Mouse (Mus musculus): ENCODE data around the gene Bckdhb. TPM values are rescaled to one million over a fixed set of nuclear protein-coding genes. Genes with fewer than 3 reads are reported as not detected.

Gene Bckdhb
- polyA plus RNA-seq, 1 experiment from 2014 or later = 34.2 TPM

DNA sequence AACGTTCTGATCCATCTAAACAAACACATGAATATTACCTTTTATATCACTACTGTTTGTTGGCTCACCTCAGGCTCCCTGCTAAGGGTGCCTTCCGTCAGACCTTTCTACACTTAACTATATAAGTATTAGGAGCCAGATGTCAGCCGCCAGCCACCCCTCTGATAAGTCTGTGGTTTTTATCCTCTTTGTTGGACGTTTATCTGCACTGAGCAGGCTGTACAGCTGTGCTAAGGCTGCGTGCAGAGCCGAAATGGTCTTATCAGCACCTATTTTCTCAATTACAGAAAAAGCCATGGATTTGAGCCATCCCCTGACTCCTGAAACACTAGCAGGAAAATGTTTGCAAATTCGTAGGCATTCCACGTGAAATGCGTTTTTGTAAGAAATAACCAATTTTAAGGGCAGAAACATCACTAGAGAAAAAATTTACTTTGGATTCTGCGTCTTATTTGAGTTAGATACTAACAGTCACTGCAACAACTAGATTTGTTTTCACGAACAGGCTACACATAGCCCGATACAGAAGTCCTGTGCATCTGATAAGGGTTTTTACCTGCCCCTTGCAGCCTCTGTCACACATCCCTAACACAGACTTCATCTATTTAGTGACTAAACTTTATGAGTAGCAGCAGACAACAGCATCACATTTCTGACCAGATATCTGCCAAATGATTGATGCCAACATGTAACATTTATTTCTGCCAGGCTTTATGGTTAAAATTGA is 188.1 kb downstream of the Bckdhb start:
- Histone ChIP-seq H3K27me3 (no peaks in the 10 kb centered on the region), H3K4me1 (peaks cover 17% of the 10 kb centered on the region), H3K27ac (replicated peaks) (no peak overlapping the region), H3K36me3 (no peaks in the 10 kb centered on the region), H3K9me3 (no peaks in the 10 kb centered on the region), H3K4me2 (replicated peaks) (no peak overlapping the region), H3K4me3 (no peak overlapping the region), H3K9ac (replicated peaks) (no peak overlapping the region)
- 78% methylated on average over 12 of the region's 12 CpGs for WGBS
- no peak for ATAC-seq (replicated peaks)

DNA sequence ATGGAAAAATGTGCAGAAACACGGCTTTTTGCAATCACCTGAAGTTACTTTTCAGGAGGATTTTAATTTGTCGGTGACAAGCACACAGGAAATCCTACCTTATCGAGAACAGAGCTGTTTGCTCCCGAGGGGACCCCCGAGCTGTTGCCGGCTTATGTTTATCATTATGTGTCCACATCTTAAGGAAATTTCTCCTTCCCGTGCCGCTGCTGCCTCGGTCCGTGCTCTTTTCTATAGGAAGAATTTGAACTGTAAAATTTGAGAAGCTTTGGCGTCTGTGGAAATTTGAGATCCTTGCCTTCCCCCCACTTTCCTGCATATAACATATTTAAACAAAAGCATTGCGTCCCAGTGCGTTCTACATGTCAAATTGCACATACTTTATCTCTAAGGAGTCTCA is 189.3 kb downstream of the Bckdhb start:
- no peak for ATAC-seq (replicated peaks)
- Histone ChIP-seq H3K4me1 (peaks cover 16% of the 10 kb centered on the region), H3K9ac (replicated peaks) (no peak overlapping the region), H3K27ac (replicated peaks) (no peak overlapping the region), H3K4me3 (no peak overlapping the region), H3K36me3 (no peaks in the 10 kb centered on the region), H3K4me2 (replicated peaks) (no peak overlapping the region), H3K9me3 (no peaks in the 10 kb centered on the region), H3K27me3 (no peaks in the 10 kb centered on the region)
- 85% methylated on average over 13 of the region's 13 CpGs for WGBS

DNA sequence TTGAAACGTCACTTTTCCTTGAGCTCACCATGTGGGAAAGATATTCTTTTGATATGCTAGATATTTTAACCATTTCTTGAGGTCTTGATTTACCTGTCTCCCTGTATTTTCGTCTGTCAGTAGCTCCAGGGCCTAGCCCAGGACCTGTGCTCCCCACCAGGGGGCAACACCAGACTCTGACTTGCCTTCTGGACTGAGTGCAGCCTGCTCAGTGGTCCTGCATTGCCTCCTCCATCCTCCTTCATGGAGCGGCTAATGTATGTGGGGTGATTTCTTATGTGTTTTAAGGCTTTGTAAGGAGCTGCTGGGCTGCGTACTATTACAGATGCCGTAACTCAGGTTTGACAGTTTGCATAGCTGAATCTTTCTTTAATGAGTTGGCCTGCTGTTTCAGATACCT is 192.4 kb downstream of the Bckdhb start:
- WGBS = 78% methylated on average over 5 of the region's 5 CpGs
- no peak overlapping the region for H3K27ac ChIP-seq (replicated peaks)
- no peaks in the 10 kb centered on the region for H3K9me3 ChIP-seq
- H3K36me3 ChIP-seq = no peaks in the 10 kb centered on the region
- ATAC-seq (replicated peaks) = no peak
- H3K4me1 ChIP-seq = no peaks in the 10 kb centered on the region
- no peak overlapping the region for H3K4me3 ChIP-seq
- H3K27me3 ChIP-seq = no peaks in the 10 kb centered on the region
- H3K9ac ChIP-seq (replicated peaks) = no peak overlapping the region
- H3K4me2 ChIP-seq (replicated peaks) = no peak overlapping the region

- Histone ChIP-seq H3K4me1 (no peaks in the 10 kb centered on the region), H3K36me3 (no peaks in the 10 kb centered on the region), H3K27ac (replicated peaks) (no peak overlapping the region), H3K4me2 (replicated peaks) (no peak overlapping the region), H3K9ac (replicated peaks) (no peak overlapping the region), H3K4me3 (no peak overlapping the region), H3K27me3 (no peaks in the 10 kb centered on the region), H3K9me3 (no peaks in the 10 kb centered on the region)
- WGBS = 96% methylated on average over 5 of the region's 5 CpGs
- no peak for ATAC-seq (replicated peaks)
Observed at GRCm38 (mm10) chr9:84124996-84125395, 200.1 kb downstream of the Bckdhb start.

- H3K27me3 ChIP-seq = no peaks in the 10 kb centered on the region
- no peaks in the 10 kb centered on the region for H3K9me3 ChIP-seq
- 86% methylated on average over 6 of the region's 6 CpGs for WGBS
- ATAC-seq (replicated peaks) = no peak
- no peak overlapping the region for H3K4me2 ChIP-seq (replicated peaks)
- H3K4me3 ChIP-seq = no peak overlapping the region
- no peak overlapping the region for H3K9ac ChIP-seq (replicated peaks)
- no peaks in the 10 kb centered on the region for H3K36me3 ChIP-seq
- no peak overlapping the region for H3K27ac ChIP-seq (replicated peaks)
- H3K4me1 ChIP-seq = no peaks in the 10 kb centered on the region
Observed at GRCm38 (mm10) chr9:84130338-84130737, 205.4 kb downstream of the Bckdhb start.

GRCm38 (mm10) chr9:84135062-84135461 is 210.1 kb downstream of the Bckdhb start:
- no peaks in the 10 kb centered on the region for H3K36me3 ChIP-seq
- no peaks in the 10 kb centered on the region for H3K4me1 ChIP-seq
- no peak overlapping the region for H3K4me3 ChIP-seq
- WGBS = 91% methylated on average over 12 of the region's 12 CpGs
- no peaks in the 10 kb centered on the region for H3K9me3 ChIP-seq
- H3K9ac ChIP-seq (replicated peaks) = no peak overlapping the region
- H3K27me3 ChIP-seq = no peaks in the 10 kb centered on the region
- no peak for ATAC-seq (replicated peaks)
- H3K4me2 ChIP-seq (replicated peaks) = no peak overlapping the region
- H3K27ac ChIP-seq (replicated peaks) = no peak overlapping the region

DNA sequence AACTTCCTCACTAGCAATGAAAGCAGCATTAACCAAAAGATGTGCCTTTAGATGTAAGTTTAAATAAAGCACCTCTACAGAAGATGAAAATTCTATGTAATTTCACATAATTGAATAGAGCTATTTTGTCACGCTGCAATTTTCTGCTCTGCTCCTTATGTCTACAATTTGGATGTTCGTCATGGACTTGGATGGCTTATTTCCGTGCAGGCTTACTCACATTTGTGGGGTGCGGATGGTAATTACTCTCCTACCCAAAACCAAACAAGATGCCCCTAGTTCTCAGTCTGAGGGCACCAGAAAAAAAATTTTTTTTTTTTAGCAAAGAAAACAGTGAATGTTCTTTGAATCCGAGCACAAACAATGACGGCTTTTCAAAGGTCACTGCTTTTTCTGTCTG is 212.2 kb downstream of the Bckdhb start:
- Histone ChIP-seq H3K9me3 (no peaks in the 10 kb centered on the region), H3K9ac (replicated peaks) (no peak overlapping the region), H3K4me1 (no peaks in the 10 kb centered on the region), H3K4me2 (replicated peaks) (no peak overlapping the region), H3K27ac (replicated peaks) (no peak overlapping the region), H3K4me3 (no peak overlapping the region), H3K27me3 (no peaks in the 10 kb centered on the region), H3K36me3 (no peaks in the 10 kb centered on the region)
- WGBS = 91% methylated on average over 6 of the region's 6 CpGs
- ATAC-seq (replicated peaks) = no peak

DNA sequence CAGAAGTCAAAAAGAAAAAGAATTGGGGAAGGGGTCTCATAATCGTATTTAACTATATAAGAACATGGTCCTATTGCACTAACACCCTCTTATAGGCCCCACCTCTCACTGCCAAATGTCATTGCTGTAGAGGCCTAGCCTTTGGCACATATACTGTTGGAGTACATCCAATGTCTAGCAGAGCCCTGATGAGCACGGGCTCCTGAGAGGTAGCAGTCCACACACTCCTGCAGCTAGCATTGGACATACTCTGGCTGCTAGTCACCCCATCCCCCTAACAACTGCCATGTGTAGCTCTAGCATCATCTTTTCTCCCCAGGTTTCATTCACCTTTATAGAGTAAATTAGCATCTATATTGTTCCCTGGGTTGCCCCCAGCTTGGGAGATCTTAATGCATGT is 223.2 kb downstream of the Bckdhb start:
- H3K9me3 ChIP-seq = no peaks in the 10 kb centered on the region
- H3K4me2 ChIP-seq (replicated peaks) = no peak overlapping the region
- H3K27ac ChIP-seq (replicated peaks) = no peak overlapping the region
- ATAC-seq (replicated peaks) = no peak
- H3K27me3 ChIP-seq = no peaks in the 10 kb centered on the region
- 80% methylated on average over 2 of the region's 2 CpGs for WGBS
- H3K4me3 ChIP-seq = no peak overlapping the region
- no peak overlapping the region for H3K9ac ChIP-seq (replicated peaks)
- H3K4me1 ChIP-seq = no peaks in the 10 kb centered on the region
- H3K36me3 ChIP-seq = no peaks in the 10 kb centered on the region

Other genes with a start within 250 kb of the Bckdhb start
- 66.1 and 72.0 TPM in 2 replicates for gene Elovl4, start 118.9 kb upstream of the Bckdhb start, polyA plus RNA-seq (2015; fragmentation: Nextera tagmentation; extraction: Ambion mirVana)
- gene Ttk, start 90.5 kb upstream of the Bckdhb start, polyA plus RNA-seq (2015; fragmentation: Nextera tagmentation; extraction: Ambion mirVana) = 17.3 TPM in 2 replicates

Data from forebrain, embryonic 15.5 days (tissue).